Mouse (Mus musculus) heart, adult 2 months (tissue): ENCODE data around the gene Slfn3.

Experiments used
- CTCF ChIP-seq: fragments of 200-600 bp; IDR thresholded peaks from 2 replicates; pipeline ENCODE4 v1.8.1; 2022; ENCODE audit warnings: antibody characterized with exemption, mild to moderate bottlenecking, moderate library complexity
- EP300 ChIP-seq: fragments of 200-500 bp; IDR thresholded peaks from 2 replicates; pipeline ENCODE4 v1.6.1; 2011; ENCODE audit warnings: low read depth, low read length, control low read depth; ENCODE audit not compliant: insufficient read depth

GRCm38 (mm10) chr11:83221328-83221877, 30.3 kb downstream of the Slfn3 start:
- TF ChIP-seq CTCF (no peak), EP300 (no peak)
